ENCODE assay signal across 17 mouse cellular contexts in the genomic region with DNA sequence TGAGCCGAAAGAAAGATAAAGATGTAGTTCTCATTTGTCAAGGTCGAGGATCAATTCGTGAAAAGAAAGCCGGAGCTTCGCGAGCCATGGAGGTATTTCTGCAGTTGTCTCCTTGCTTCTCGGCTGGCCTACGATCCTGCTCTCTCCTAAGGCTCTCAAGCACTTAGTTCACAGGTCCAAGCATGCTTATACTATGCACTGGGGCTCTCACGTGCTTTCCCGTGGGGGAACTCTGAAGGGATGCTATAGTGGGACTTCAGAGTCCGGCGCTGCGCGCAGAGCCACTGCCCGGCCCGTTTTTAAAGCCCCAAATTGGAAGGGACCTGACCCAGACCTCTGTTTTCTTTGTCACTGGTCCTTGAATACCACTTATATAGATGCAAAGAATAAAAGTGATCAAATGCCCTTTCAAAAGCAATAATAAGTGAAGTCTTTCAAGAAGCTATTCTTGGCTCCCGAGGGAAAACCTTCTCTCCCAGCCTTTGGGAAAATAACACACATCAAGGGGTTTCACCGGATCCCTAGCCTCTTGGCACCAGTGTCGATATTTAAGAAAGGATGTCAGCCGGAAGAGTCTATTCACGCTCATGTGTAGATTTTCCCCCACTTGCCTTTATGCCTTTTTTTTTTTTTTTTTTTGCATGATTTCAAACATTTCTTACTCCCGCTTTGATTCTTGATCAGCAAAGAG.
DNase-seq lines count a peak whose midpoint lies in the region; ATAC-seq lines count a peak whose summit lies in the region.
"Had no signal": no experiment of that assay in that cellular context is flagged by ENCODE, and none has a peak within 500 bp of the region (broad histone marks: within the 10 kb centered on the region; RNA-seq: fewer than 3 reads in every experiment).

No protein-coding gene starts in this region.

- no peaks in the 10 kb centered on the region for H3K36me3 ChIP-seq in forebrain, embryonic 11.5 days (ENCODE audit: control insufficient read depth, insufficient read depth, low read length)
- H3K36me3 ChIP-seq in hindbrain, embryonic 13.5 days, result no peaks in the 10 kb centered on the region
- no peaks in the 10 kb centered on the region for H3K36me3 ChIP-seq in midbrain, embryonic 16.5 days (ENCODE audit: control insufficient read depth, insufficient read depth, low read length)
- H3K36me3 ChIP-seq: embryonic facial prominence, embryonic 13.5 days; heart, embryonic 15.5 days had no signal

- H3K27me3 ChIP-seq in forebrain, embryonic 11.5 days (ENCODE audit: control insufficient read depth, insufficient read depth, low read length), result no peaks in the 10 kb centered on the region
- H3K27me3 ChIP-seq in hindbrain, embryonic 13.5 days, result no peaks in the 10 kb centered on the region
- H3K27me3 ChIP-seq in midbrain, embryonic 16.5 days (ENCODE audit: control insufficient read depth, insufficient read depth, low read depth, low read length), result no peaks in the 10 kb centered on the region
- H3K27me3 ChIP-seq: embryonic facial prominence, embryonic 13.5 days had no signal

- WGBS in forebrain, embryonic 11.5 days, result 50% methylated on average over 22 of the region's 22 CpGs
- WGBS in hindbrain, embryonic 13.5 days, result 47% methylated on average over 22 of the region's 22 CpGs
- 30% methylated on average over 22 of the region's 22 CpGs for WGBS in midbrain, embryonic 16.5 days

- peak; percentile 42; the same call in 1 of the 2 replicates for ATAC-seq in forebrain, embryonic 11.5 days (replicated peaks; ENCODE audit: low FRiP score)
- no peak for ATAC-seq in hindbrain, embryonic 13.5 days (ENCODE audit: low FRiP score)
- no peak for ATAC-seq in midbrain, embryonic 16.5 days
- ATAC-seq in activated CD4-positive, CD25-positive, alpha-beta regulatory T cell, adult 4 months, result no peak

- no peak overlapping the region for H3K4me2 ChIP-seq in forebrain, embryonic 11.5 days (ENCODE audit: low read depth, low read length, severe bottlenecking)
- peak overlapping the region; percentile 10; the same call in 1 of the 2 replicates for H3K4me2 ChIP-seq in hindbrain, embryonic 13.5 days
- H3K4me2 ChIP-seq in midbrain, embryonic 16.5 days (ENCODE audit: low read length), result no peak overlapping the region
- H3K4me2 ChIP-seq: heart, embryonic 15.5 days had no signal

- H3K27ac ChIP-seq in forebrain, embryonic 11.5 days (ENCODE audit: low read depth, low read length), result no peak overlapping the region
- peak overlapping the region; percentile 82 for H3K27ac ChIP-seq in hindbrain, embryonic 13.5 days
- peak overlapping the region; percentile 60 for H3K27ac ChIP-seq in midbrain, embryonic 16.5 days (ENCODE audit: low read length)
- H3K27ac ChIP-seq: embryonic facial prominence, embryonic 13.5 days; gastrocnemius, adult 2 months; heart, adult 2 months; heart, embryonic 15.5 days had no signal

- no peaks in the 10 kb centered on the region for H3K4me1 ChIP-seq in forebrain, embryonic 11.5 days (replicated peaks; ENCODE audit: control insufficient read depth, insufficient read depth, low read length)
- H3K4me1 ChIP-seq in hindbrain, embryonic 13.5 days (replicated peaks), result peaks cover 34% of the 10 kb centered on the region
- H3K4me1 ChIP-seq in midbrain, embryonic 16.5 days (ENCODE audit: control insufficient read depth, insufficient read depth, low read length), result peaks cover 25% of the 10 kb centered on the region
- H3K4me1 ChIP-seq: heart, embryonic 15.5 days had no signal

- no peaks in the 10 kb centered on the region for H3K9me3 ChIP-seq in forebrain, embryonic 11.5 days (ENCODE audit: control insufficient read depth, low read length)
- H3K9me3 ChIP-seq in hindbrain, embryonic 13.5 days, result no peaks in the 10 kb centered on the region
- peaks cover 4% of the 10 kb centered on the region; the same call in 1 of the 2 replicates for H3K9me3 ChIP-seq in midbrain, embryonic 16.5 days (replicated peaks; ENCODE audit: control insufficient read depth, low read length, poor library complexity, severe bottlenecking)
- H3K9me3 ChIP-seq: embryonic facial prominence, embryonic 13.5 days; heart, embryonic 15.5 days had no signal

- no peak overlapping the region for H3K9ac ChIP-seq in forebrain, embryonic 11.5 days (ENCODE audit: low read length)
- H3K9ac ChIP-seq in hindbrain, embryonic 13.5 days, result no peak overlapping the region
- H3K9ac ChIP-seq in midbrain, embryonic 16.5 days (ENCODE audit: low read depth, low read length), result no peak overlapping the region
- H3K9ac ChIP-seq: embryonic facial prominence, embryonic 13.5 days; heart, embryonic 15.5 days had no signal

- H3K4me3 ChIP-seq in forebrain, embryonic 11.5 days (ENCODE audit: low read depth, low read length), result no peak overlapping the region
- no peak overlapping the region for H3K4me3 ChIP-seq in hindbrain, embryonic 13.5 days
- H3K4me3 ChIP-seq in midbrain, embryonic 16.5 days (ENCODE audit: low read depth, low read length), result no peak overlapping the region
- H3K4me3 ChIP-seq: gastrocnemius, adult 2 months; heart, adult 2 months; heart, embryonic 15.5 days had no signal

- DNase-seq in embryo, embryonic 11 days, result peak; percentile 15
- DNase-seq in embryo, embryonic 9.5 days (ENCODE audit: extremely low spot score), result no peak
- DNase-seq in forebrain, embryonic 11.5 days (ENCODE audit: low spot score), result no peak
- no peak for DNase-seq in ovary, postnatal 10 days (ENCODE audit: low spot score)
- DNase-seq in ovary, postnatal 14 days (ENCODE audit: low spot score), result no peak
- DNase-seq: gastrocnemius, adult 2 months; heart, adult 2 months; kidney, postnatal 36 days; liver; lung, adult 18-20 months; lung, postnatal 36 days; thymus, postnatal 25 days had no signal
